Mouse (Mus musculus) G1E (cell line): ENCODE data around the gene Ikzf4. TPM values are rescaled to one million over a fixed set of nuclear protein-coding genes. Genes with fewer than 3 reads are reported as not detected.

Source experiments
- ATAC-seq: 2 replicates; pipeline ENCODE4 v1.8.0; 2016; ENCODE audit warnings: mild to moderate bottlenecking; ENCODE audit not compliant: insufficient number of reproducible peaks, poor library complexity, low FRiP score, severe bottlenecking; ENCODE audit errors: extremely low read depth
- DNase-seq: peaks from one replicate; pipeline ENCODE4 v3.0.0; 2012; ENCODE audit warnings: low spot score
- H3K27me3 ChIP-seq: 2 replicates; pipeline ENCODE4 v1.6.1; 2012; ENCODE audit warnings: mild to moderate bottlenecking, low read length, inconsistent platforms; ENCODE audit not compliant: insufficient read depth
- H3K36me3 ChIP-seq: replicated peaks from 2 replicates; pipeline ENCODE3; 2012; ENCODE audit warnings: mild to moderate bottlenecking, inconsistent platforms
- H3K4me1 ChIP-seq: 2 replicates; pipeline ENCODE4 v1.6.1; 2012; ENCODE audit warnings: low read depth, low read length, inconsistent platforms, mixed read lengths; ENCODE audit not compliant: insufficient read depth
- H3K4me3 ChIP-seq: 2 replicates; pipeline ENCODE4 v1.5.1; 2012; ENCODE audit warnings: low read depth, mild to moderate bottlenecking, inconsistent platforms, low read length, moderate library complexity, mixed read lengths
- H3K9me3 ChIP-seq: replicated peaks from 2 replicates; pipeline ENCODE4 v1.6.1; 2012; ENCODE audit warnings: inconsistent platforms
- CTCF ChIP-seq: IDR thresholded peaks from 2 replicates; pipeline ENCODE4 v1.5.1; 2012; ENCODE audit warnings: low read depth, low read length, inconsistent platforms, mixed read lengths
- GATA1 ChIP-seq: IDR thresholded peaks from 2 replicates; pipeline ENCODE4 v1.6.1; 2012; ENCODE audit warnings: borderline replicate concordance, low read length, inconsistent platforms, mixed read lengths
- GATA2 ChIP-seq: IDR thresholded peaks from 2 replicates; pipeline ENCODE4 v1.6.1; 2012; ENCODE audit warnings: low read depth, low read length, inconsistent platforms, borderline replicate concordance
- POLR2AphosphoS5 ChIP-seq: IDR thresholded peaks from 2 replicates; pipeline ENCODE4 v1.6.1; 2012; ENCODE audit warnings: low read depth, low read length, inconsistent platforms; ENCODE audit not compliant: insufficient replicate concordance
- TAL1 ChIP-seq: conservative IDR thresholded peaks from 2 replicates; pipeline ENCODE4 v1.6.1; 2012; ENCODE audit warnings: low read depth, low read length, inconsistent platforms, mixed read lengths
- polyA plus RNA-seq: library from polyadenylated mRNA; stranded (reverse); fragments of >175 nt; gene quantifications from 2 replicates; pipeline ENCODE4 v1.2.3, GENCODE M21; 2012
- total RNA-seq, 2 experiments: library from RNA; stranded (forward) in 1 of 2; stranded (reverse) in 1 of 2; fragments of 200-1000 nt in 1 of 2; fragments of >200 nt in 1 of 2; fragmentation: Nextera tagmentation in 1 of 2; gene quantifications; 2 replicates each; pipeline ENCODE4 v1.2.3; 2014 to 2017

The Ikzf4 gene
- total and polyA plus RNA-seq, 3 experiments, result 1.7 to 11.4 (median 7.0) TPM

DNA sequence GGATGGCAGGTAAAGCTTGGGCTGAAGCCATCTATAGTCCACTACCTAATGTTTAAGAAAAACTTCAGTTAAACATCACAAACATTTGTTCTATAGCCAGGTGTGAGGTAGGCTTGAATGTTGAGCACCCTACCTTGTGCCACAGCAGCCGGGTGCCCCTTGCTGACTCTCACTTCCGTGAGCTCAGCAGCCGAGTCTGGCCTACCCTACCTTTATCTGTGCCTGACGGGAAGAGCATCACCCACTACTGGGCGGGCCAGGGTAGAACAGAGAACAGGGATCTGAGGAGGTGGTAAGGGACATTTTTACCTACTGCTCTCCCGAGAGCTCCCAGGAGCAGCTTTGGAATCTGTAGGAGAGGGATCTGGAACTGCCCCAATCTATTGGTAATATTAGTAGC lies 3.0 kb downstream of the Ikzf4 start:
- DNase-seq (no peak), ATAC-seq (no peak)
- TF ChIP-seq CTCF (no peak), TAL1 (no peak), GATA2 (no peak), POLR2AphosphoS5 (no peak), GATA1 (no peak)
- Histone ChIP-seq H3K36me3 (peaks cover 55% of the 10 kb centered on the region), H3K27me3 (no peaks in the 10 kb centered on the region), H3K4me3 (no peak overlapping the region), H3K9me3 (no peaks in the 10 kb centered on the region), H3K4me1 (peaks cover 58% of the 10 kb centered on the region)

DNA sequence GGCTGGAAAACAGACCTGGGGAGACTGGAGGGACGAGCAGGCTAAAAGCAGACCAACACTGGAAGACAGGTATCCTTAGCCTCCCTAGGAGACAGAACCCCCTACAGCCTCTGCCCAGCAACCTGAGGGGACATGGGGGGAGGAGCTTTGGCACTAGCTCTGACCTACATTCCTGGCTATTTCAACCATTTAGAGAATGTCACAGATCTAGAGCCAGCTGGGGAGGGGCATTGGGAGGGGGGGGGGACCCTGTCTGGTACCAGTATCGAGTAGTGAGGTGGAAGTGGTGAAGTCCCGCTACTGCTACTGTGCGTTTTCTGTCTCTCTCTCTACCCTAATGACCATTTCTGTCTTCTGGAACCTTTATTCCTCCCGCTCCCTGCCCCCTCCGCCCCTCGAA lies 3.9 kb downstream of the Ikzf4 start:
- no peaks in the 10 kb centered on the region for H3K9me3 ChIP-seq
- no peaks in the 10 kb centered on the region for H3K27me3 ChIP-seq
- DNase-seq, result no peak
- no peak for TF ChIP-seq POLR2AphosphoS5
- no peak for TF ChIP-seq CTCF
- no peak for TF ChIP-seq TAL1
- TF ChIP-seq GATA1, result no peak
- TF ChIP-seq GATA2, result no peak
- H3K36me3 ChIP-seq, result peaks cover 60% of the 10 kb centered on the region
- no peak overlapping the region for H3K4me3 ChIP-seq
- H3K4me1 ChIP-seq, result peaks cover 55% of the 10 kb centered on the region
- no peak for ATAC-seq

DNA sequence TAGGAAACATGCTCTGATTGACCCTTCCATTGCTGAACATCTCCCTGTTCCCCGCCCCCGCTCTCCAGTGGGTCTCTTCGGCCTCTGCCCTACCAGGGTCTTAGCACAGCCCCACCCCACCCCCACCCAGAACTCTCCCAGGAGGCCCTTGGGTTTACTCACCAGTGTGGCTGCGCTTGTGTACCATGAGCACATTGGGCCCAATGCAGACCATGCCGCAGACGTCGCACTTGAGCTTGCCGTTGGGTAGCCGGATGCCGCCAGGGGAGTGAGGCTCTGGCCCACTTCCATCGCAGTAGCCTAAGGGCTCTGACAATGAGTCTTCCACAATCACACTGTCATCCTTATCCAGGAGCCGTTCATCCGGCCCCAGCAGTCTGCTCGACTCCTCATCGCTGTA lies 4.9 kb downstream of the Ikzf4 start:
- TF ChIP-seq CTCF, result no peak
- no peaks in the 10 kb centered on the region for H3K9me3 ChIP-seq
- DNase-seq (no peak), ATAC-seq (no peak)
- peaks cover 52% of the 10 kb centered on the region for H3K4me1 ChIP-seq
- H3K36me3 ChIP-seq, result peaks cover 69% of the 10 kb centered on the region
- no peak overlapping the region for H3K4me3 ChIP-seq
- no peaks in the 10 kb centered on the region for H3K27me3 ChIP-seq

DNA sequence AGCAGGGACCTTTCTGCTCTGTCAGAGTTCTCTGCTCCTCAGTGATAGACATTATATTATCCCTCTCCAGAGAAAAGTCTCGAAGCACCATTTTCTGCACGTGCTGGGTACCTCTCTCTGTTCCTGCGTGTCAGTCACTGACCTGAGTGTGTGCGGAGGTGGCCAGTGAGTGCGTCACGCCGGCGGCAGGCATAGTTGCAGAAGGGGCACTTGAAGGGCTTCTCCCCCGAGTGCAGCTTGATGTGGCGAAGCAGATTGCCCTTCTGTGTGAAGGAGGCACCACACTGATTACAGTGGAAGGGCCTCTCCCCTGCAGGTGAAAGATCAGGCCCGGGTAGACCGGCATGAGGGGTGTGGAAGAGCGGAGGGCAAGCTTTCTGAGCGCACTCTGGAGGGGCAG lies 5.8 kb downstream of the Ikzf4 start:
- no peak for DNase-seq
- Histone ChIP-seq H3K4me3 (no peak overlapping the region), H3K9me3 (no peaks in the 10 kb centered on the region), H3K36me3 (peaks cover 78% of the 10 kb centered on the region), H3K4me1 (peaks cover 46% of the 10 kb centered on the region), H3K27me3 (no peaks in the 10 kb centered on the region)
- no peak for ATAC-seq
- no peak for TF ChIP-seq GATA1
- TF ChIP-seq TAL1, result no peak
- no peak for TF ChIP-seq GATA2
- TF ChIP-seq CTCF, result no peak
- TF ChIP-seq POLR2AphosphoS5, result no peak

- no peak for TF ChIP-seq TAL1
- TF ChIP-seq GATA1, result no peak
- TF ChIP-seq POLR2AphosphoS5, result no peak
- no peak for TF ChIP-seq CTCF
- TF ChIP-seq GATA2, result no peak
- Histone ChIP-seq H3K4me1 (peaks cover 20% of the 10 kb centered on the region), H3K4me3 (no peak overlapping the region), H3K36me3 (peaks cover 94% of the 10 kb centered on the region), H3K27me3 (no peaks in the 10 kb centered on the region), H3K9me3 (no peaks in the 10 kb centered on the region)
- DNase-seq (no peak), ATAC-seq (no peak)
Observed at GRCm38 (mm10) chr10:128637011-128637410, 8.8 kb downstream of the Ikzf4 start.

DNA sequence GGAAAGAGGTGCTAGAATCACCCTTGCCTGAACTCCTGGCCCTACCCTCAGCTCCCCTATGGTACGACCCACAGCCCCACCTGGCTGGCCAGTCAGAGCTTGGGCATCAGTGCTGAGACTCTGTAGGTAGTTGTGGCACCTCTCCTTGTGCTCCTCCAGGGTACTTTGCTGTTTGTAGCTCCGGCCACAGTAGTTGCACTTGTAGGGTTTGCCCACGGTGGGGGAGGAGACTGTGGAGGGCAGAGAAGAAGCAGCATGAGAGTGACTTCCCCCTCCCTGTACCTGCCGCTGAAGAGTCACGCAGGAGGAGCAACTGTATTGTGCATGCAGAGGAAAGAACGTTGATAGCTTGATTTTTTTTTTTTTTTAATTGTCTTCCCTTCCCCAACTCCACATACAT lies 9.2 kb downstream of the Ikzf4 start:
- Histone ChIP-seq H3K27me3 (no peaks in the 10 kb centered on the region), H3K9me3 (no peaks in the 10 kb centered on the region), H3K4me3 (no peak overlapping the region), H3K4me1 (peaks cover 20% of the 10 kb centered on the region), H3K36me3 (peaks cover 94% of the 10 kb centered on the region)
- TF ChIP-seq TAL1 (no peak), GATA1 (no peak), CTCF (no peak), GATA2 (no peak), POLR2AphosphoS5 (no peak)
- no peak for ATAC-seq
- DNase-seq, result no peak

DNA sequence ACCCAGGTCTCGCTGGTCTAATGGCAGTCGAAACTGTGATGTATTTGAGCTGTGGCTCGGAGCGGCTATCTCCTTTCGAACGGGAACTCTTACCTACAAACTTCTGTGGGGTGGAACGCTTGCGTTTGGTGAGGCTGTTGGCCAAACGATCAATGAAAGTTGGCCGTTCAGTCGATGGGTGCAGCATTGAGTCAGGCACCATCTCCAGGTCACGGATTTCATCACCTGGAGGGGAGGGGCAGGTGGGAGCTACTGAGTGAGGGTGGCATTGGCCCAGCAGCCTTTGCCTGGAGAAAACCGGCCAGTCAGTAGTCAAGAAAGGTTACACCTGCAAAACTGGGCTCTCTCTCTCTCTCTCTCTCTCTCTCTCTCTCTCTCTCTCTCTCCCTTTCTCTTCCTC lies 10.1 kb downstream of the Ikzf4 start:
- Histone ChIP-seq H3K36me3 (peaks cover 87% of the 10 kb centered on the region), H3K27me3 (no peaks in the 10 kb centered on the region), H3K4me3 (no peak overlapping the region), H3K9me3 (no peaks in the 10 kb centered on the region), H3K4me1 (peaks cover 18% of the 10 kb centered on the region)
- TF ChIP-seq GATA1 (no peak), TAL1 (no peak), CTCF (no peak), POLR2AphosphoS5 (no peak), GATA2 (no peak)
- DNase-seq, result no peak
- ATAC-seq, result no peak
